Mouse (Mus musculus): Measurements from ENCODE around the gene Pycard. TPM values are rescaled to one million over a fixed set of nuclear protein-coding genes. Genes with fewer than 3 reads are reported as not detected.
A peak's percentile ranks its signal among the peaks of the same experiment; 100 is the strongest.
"Not testable (repeated sequence)": the region's sequence is repeated elsewhere in the genome, so short reads cannot be mapped to it uniquely, and the experiment has no call there.

Gene Pycard
- polyA plus RNA-seq, 1 experiment = 60.0 TPM

- Histone ChIP-seq H3K36me3 (ENCODE audit: control insufficient read depth, insufficient read depth, low read length) (no peaks in the 10 kb centered on the region), H3K27me3 (replicated peaks; ENCODE audit: control insufficient read depth, insufficient read depth, low read length) (no peaks in the 10 kb centered on the region), H3K27ac (ENCODE audit: insufficient read depth, low read depth, low read length) (no peak overlapping the region), H3K4me1 (ENCODE audit: control insufficient read depth, insufficient read depth, low read length) (no peaks in the 10 kb centered on the region), H3K4me3 (ENCODE audit: insufficient read depth, low read depth, low read length) (no peak overlapping the region)
- no peak for DNase-seq
- TF ChIP-seq POLR2A (IDR thresholded peaks at IDR 0.05; ENCODE audit: low read depth, low read length) (no peak), CTCF (conservative IDR thresholded peaks at IDR 0.05; ENCODE audit: insufficient read depth, insufficient read length, low read depth, low read length) (no peak)
- WGBS = 72% methylated on average over 4 of the region's 4 CpGs
Measured at GRCm38 (mm10) chr7:128024932-128025331, 31.3 kb upstream of the Pycard start.

DNA sequence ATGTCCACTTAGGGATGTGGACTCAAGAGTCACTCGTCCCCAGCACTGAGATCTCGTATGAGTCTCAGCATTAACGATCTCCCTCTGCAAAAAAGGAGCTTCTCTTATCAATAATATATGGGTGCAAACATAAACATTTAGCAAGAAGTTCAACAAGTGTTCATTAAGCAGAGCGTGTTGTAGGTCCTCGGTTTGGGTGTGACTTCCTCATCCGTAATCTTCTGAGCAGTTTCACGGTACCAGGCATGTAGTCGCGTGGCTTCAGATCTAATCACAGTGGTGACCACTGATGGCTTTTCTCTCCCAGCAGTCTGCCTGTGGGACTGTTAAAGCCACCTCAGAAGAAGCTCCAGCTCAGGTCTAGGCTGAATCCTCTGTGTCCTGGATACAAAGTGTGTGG, 30.7 kb upstream of the Pycard start:
- Histone ChIP-seq H3K4me1 (ENCODE audit: control insufficient read depth, insufficient read depth, low read length) (no peaks in the 10 kb centered on the region), H3K4me3 (ENCODE audit: insufficient read depth, low read depth, low read length) (no peak overlapping the region), H3K36me3 (ENCODE audit: control insufficient read depth, insufficient read depth, low read length) (no peaks in the 10 kb centered on the region), H3K27ac (ENCODE audit: insufficient read depth, low read depth, low read length) (no peak overlapping the region), H3K27me3 (replicated peaks; ENCODE audit: control insufficient read depth, insufficient read depth, low read length) (no peaks in the 10 kb centered on the region)
- DNase-seq = no peak
- TF ChIP-seq CTCF (conservative IDR thresholded peaks at IDR 0.05; ENCODE audit: insufficient read depth, insufficient read length, low read depth, low read length) = no peak
- TF ChIP-seq POLR2A (IDR thresholded peaks at IDR 0.05; ENCODE audit: low read depth, low read length) = no peak
- 89% methylated on average over 9 of the region's 9 CpGs for WGBS

DNA sequence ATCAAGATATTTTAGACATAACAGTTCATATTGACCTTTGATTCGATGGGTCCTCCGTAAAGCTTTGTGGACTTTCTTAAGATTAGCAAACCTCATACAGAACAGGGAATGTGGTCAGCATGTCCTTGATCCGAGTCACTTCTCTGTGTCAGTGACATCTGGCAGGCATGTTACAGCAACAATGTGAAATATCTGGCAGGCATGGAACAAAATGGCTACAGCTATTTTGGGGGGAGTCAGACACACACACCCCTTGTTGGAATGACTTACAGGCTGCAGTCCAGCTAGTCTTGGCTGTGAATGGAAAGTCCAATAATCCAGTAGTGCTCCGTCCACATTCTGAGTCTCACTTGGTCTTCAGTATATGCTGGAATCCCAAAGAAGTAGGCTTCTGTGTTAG, 29.9 kb upstream of the Pycard start:
- H3K27me3 ChIP-seq (replicated peaks; ENCODE audit: control insufficient read depth, insufficient read depth, low read length) = no peaks in the 10 kb centered on the region
- H3K4me3 ChIP-seq (ENCODE audit: insufficient read depth, low read depth, low read length) = no peak overlapping the region
- H3K27ac ChIP-seq (ENCODE audit: insufficient read depth, low read depth, low read length) = no peak overlapping the region
- TF ChIP-seq POLR2A (IDR thresholded peaks at IDR 0.05; ENCODE audit: low read depth, low read length) (no peak), CTCF (conservative IDR thresholded peaks at IDR 0.05; ENCODE audit: insufficient read depth, insufficient read length, low read depth, low read length) (no peak)
- H3K4me1 ChIP-seq (ENCODE audit: control insufficient read depth, insufficient read depth, low read length) = no peaks in the 10 kb centered on the region
- DNase-seq = no peak
- WGBS = 88% methylated on average over 4 of the region's 4 CpGs
- no peaks in the 10 kb centered on the region for H3K36me3 ChIP-seq (ENCODE audit: control insufficient read depth, insufficient read depth, low read length)

GRCm38 (mm10) chr7:128022974-128023373, 29.3 kb upstream of the Pycard start:
- Histone ChIP-seq H3K27me3 (replicated peaks; ENCODE audit: control insufficient read depth, insufficient read depth, low read length) (no peaks in the 10 kb centered on the region), H3K4me3 (ENCODE audit: insufficient read depth, low read depth, low read length) (no peak overlapping the region), H3K4me1 (ENCODE audit: control insufficient read depth, insufficient read depth, low read length) (no peaks in the 10 kb centered on the region), H3K27ac (ENCODE audit: insufficient read depth, low read depth, low read length) (no peak overlapping the region), H3K36me3 (ENCODE audit: control insufficient read depth, insufficient read depth, low read length) (no peaks in the 10 kb centered on the region)
- DNase-seq = no peak
- WGBS = 67% methylated on average over 8 of the region's 8 CpGs
- TF ChIP-seq CTCF (conservative IDR thresholded peaks at IDR 0.05; ENCODE audit: insufficient read depth, insufficient read length, low read depth, low read length) (peak; percentile 29; the same call in 1 of the 2 replicates), POLR2A (IDR thresholded peaks at IDR 0.05; ENCODE audit: low read depth, low read length) (no peak)

DNA sequence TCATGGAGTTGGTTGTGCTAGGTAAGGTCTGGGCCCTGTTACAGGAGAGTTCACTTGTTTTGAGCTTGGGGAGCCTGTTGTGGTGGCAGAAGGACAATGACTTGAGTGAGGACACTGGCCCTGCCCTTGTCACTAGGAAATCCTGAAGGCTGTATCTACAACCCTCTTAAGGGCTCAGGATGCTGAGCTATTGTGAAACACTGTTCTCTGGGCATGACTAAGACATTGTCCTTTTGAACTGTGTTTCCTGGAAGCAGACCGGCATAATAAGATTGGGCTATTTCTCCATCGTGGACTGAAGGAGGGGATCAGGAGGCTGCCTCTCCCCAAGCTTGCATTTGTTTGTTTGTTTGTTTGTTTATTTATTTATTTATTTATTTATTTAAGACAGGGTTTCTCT, 25.5 kb upstream of the Pycard start:
- no peaks in the 10 kb centered on the region for H3K4me1 ChIP-seq (ENCODE audit: control insufficient read depth, insufficient read depth, low read length)
- H3K27me3 ChIP-seq (replicated peaks; ENCODE audit: control insufficient read depth, insufficient read depth, low read length) = no peaks in the 10 kb centered on the region
- no peaks in the 10 kb centered on the region for H3K36me3 ChIP-seq (ENCODE audit: control insufficient read depth, insufficient read depth, low read length)
- WGBS = 43% methylated on average over 2 of the region's 2 CpGs
- TF ChIP-seq POLR2A (IDR thresholded peaks at IDR 0.05; ENCODE audit: low read depth, low read length) = no peak
- TF ChIP-seq CTCF (conservative IDR thresholded peaks at IDR 0.05; ENCODE audit: insufficient read depth, insufficient read length, low read depth, low read length) = no peak
- no peak overlapping the region for H3K4me3 ChIP-seq (ENCODE audit: insufficient read depth, low read depth, low read length)
- no peak overlapping the region for H3K27ac ChIP-seq (ENCODE audit: insufficient read depth, low read depth, low read length)
- no peak for DNase-seq

DNA sequence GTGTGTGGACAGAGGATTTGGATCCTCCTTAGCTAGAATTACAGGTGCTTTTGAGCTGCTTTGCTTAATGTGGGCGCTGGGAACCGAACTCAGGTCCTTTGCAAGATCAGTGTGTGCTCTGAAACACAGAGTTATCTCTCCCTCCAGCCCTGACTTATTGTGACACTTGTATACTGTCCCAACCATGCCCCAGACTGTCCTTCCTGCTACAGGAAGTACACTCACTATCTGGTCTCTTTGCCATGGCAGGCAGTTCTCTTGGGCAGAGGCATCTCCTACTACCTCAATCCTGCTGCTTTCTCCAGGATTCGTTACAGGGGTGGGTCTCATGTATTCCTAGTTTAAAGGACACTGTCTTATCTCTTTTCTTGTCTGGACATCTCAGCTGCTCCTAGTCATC, 24.6 kb upstream of the Pycard start:
- no peak overlapping the region for H3K27ac ChIP-seq (ENCODE audit: insufficient read depth, low read depth, low read length)
- DNase-seq = no peak
- no peak for TF ChIP-seq POLR2A (IDR thresholded peaks at IDR 0.05; ENCODE audit: low read depth, low read length)
- no peak for TF ChIP-seq CTCF (conservative IDR thresholded peaks at IDR 0.05; ENCODE audit: insufficient read depth, insufficient read length, low read depth, low read length)

GRCm38 (mm10) chr7:128016650-128017049, 23.0 kb upstream of the Pycard start:
- no peak overlapping the region for H3K27ac ChIP-seq (ENCODE audit: insufficient read depth, low read depth, low read length)
- no peaks in the 10 kb centered on the region for H3K36me3 ChIP-seq (ENCODE audit: control insufficient read depth, insufficient read depth, low read length)
- no peak for DNase-seq
- H3K27me3 ChIP-seq (replicated peaks; ENCODE audit: control insufficient read depth, insufficient read depth, low read length) = no peaks in the 10 kb centered on the region
- WGBS = 87% methylated on average over 6 of the region's 6 CpGs
- TF ChIP-seq POLR2A (IDR thresholded peaks at IDR 0.05; ENCODE audit: low read depth, low read length) (no peak), CTCF (conservative IDR thresholded peaks at IDR 0.05; ENCODE audit: insufficient read depth, insufficient read length, low read depth, low read length) (no peak)
- no peak overlapping the region for H3K4me3 ChIP-seq (ENCODE audit: insufficient read depth, low read depth, low read length)
- no peaks in the 10 kb centered on the region for H3K4me1 ChIP-seq (ENCODE audit: control insufficient read depth, insufficient read depth, low read length)

More for the DNA sequence above, 24.6 kb upstream of the Pycard start:
- no peak overlapping the region for H3K4me3 ChIP-seq (ENCODE audit: insufficient read depth, low read depth, low read length)
- H3K27me3 ChIP-seq (replicated peaks; ENCODE audit: control insufficient read depth, insufficient read depth, low read length) = no peaks in the 10 kb centered on the region
- 82% methylated on average over 3 of the region's 3 CpGs for WGBS
- no peaks in the 10 kb centered on the region for H3K36me3 ChIP-seq (ENCODE audit: control insufficient read depth, insufficient read depth, low read length)
- H3K4me1 ChIP-seq (ENCODE audit: control insufficient read depth, insufficient read depth, low read length) = no peaks in the 10 kb centered on the region

DNA sequence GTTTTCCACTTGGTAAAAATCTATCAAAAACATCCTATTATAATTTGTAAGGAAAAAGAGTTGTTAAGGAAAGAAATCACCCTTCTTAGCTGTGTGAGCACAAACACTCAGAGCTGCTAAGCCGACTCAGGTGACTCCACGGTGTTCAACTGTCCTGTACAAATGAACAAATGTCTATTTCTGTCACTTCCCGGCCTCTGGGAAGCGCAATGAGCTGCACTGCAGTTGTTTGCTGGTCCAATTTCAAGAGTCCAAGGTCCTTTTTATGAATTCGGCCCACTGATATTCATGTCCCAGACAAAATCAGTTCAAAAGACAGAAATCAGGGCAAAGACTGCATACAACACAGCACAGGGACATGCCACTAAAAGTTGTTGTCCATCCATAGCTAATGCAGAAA, 22.5 kb upstream of the Pycard start:
- not testable (repeated sequence) for H3K27ac ChIP-seq (ENCODE audit: insufficient read depth, low read depth, low read length); DNase-seq; H3K36me3 ChIP-seq (ENCODE audit: control insufficient read depth, insufficient read depth, low read length); H3K4me3 ChIP-seq (ENCODE audit: insufficient read depth, low read depth, low read length); H3K27me3 ChIP-seq (replicated peaks; ENCODE audit: control insufficient read depth, insufficient read depth, low read length); H3K4me1 ChIP-seq (ENCODE audit: control insufficient read depth, insufficient read depth, low read length)
- WGBS = 66% methylated on average over 5 of the region's 5 CpGs
